Mouse (Mus musculus): ENCODE measurements around the gene Wnt4.

The Wnt4 gene

GRCm38 (mm10) chr4:137279346-137279745 is 2.1 kb downstream of the Wnt4 start:
- no peak for DNase-seq (ENCODE audit: low spot score in 2 of 2)

- DNase-seq (ENCODE audit: low spot score in 2 of 2) = no peak
These were observed 4.0 kb downstream of the Wnt4 start for GRCm38 (mm10) chr4:137281273-137281672.

DNA sequence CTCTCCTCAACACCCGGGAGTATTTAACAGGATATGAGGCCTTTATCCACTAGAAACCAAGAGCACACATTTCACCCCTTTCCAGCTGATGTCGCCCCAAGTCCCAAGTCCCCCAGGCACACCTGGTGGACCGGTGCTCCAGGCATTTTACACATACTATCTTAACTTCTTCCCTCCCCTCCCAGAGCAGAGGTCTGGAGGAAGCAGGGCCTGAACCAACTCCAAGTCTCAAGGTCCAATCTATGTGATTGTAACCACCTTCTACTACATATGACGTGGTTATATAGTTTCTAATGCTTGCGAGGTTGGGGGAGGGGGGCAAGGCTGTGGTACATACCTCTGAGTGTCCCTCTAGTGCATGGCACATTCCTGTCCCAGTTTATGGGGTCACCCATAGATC is 4.8 kb downstream of the Wnt4 start:
- DNase-seq (ENCODE audit: low spot score in 2 of 2) = no peak

GRCm38 (mm10) chr4:137282584-137283406 is 5.5 kb downstream of the Wnt4 start:
- DNase-seq (ENCODE audit: low spot score in 2 of 2) = no peak

- no peak for DNase-seq (ENCODE audit: low spot score in 2 of 2)
These were observed 6.1 kb downstream of the Wnt4 start for GRCm38 (mm10) chr4:137283407-137283732.

- DNase-seq (ENCODE audit: low spot score in 2 of 2) = no peak
These were observed 8.8 kb downstream of the Wnt4 start for GRCm38 (mm10) chr4:137285876-137286661.

GRCm38 (mm10) chr4:137286662-137286953 is 9.3 kb downstream of the Wnt4 start:
- no peak for DNase-seq (ENCODE audit: low spot score in 2 of 2)

DNA sequence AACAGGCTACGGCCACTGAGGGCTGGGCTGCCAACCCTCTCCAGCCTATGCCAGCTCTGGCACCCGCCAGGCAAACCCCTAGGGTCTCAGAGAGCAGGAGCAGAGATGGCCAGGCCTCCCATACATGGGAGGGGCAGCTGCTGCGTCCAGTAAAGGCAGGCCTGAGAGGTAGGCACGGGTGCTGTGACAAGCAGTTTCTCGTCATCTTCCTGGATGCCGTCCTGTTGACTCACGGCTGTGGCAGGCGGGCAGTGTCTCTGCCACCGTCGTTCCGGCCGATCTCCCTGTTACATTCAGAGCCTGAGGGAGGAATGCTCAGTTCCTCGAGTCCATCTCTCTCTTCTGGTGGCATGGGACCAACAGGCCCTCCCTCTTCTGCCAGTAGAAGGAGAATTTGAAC is 9.9 kb downstream of the Wnt4 start:
- no peak for DNase-seq (ENCODE audit: low spot score in 2 of 2)

- peak; percentile 55 to 72 for DNase-seq (ENCODE audit: low spot score in 2 of 2)
These were observed 10.5 kb downstream of the Wnt4 start for GRCm38 (mm10) chr4:137287818-137288217.

- no peak for DNase-seq (ENCODE audit: low spot score in 2 of 2)
These were observed 12.4 kb downstream of the Wnt4 start for GRCm38 (mm10) chr4:137289701-137290100.

DNA sequence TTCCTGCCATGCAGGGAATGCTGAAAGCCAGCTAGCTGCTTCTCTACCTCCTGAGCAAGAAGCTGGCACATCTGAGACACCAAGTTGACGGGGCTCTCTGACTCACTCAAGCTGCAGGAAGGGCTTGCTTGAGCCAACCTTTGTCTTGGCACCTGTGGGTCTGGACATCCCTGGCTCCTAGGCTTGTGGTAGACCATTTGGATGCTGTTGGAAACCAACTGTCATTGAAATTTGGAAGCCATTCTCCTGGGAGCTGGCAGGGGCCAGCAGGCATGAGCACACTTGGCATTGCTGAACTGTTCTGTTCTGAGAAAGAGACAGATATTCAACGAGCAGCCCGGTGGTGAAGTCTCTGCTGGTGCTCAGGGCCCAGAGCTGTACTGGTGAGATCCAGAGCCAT is 13.0 kb downstream of the Wnt4 start:
- no peak for DNase-seq (ENCODE audit: low spot score in 2 of 2)

DNA sequence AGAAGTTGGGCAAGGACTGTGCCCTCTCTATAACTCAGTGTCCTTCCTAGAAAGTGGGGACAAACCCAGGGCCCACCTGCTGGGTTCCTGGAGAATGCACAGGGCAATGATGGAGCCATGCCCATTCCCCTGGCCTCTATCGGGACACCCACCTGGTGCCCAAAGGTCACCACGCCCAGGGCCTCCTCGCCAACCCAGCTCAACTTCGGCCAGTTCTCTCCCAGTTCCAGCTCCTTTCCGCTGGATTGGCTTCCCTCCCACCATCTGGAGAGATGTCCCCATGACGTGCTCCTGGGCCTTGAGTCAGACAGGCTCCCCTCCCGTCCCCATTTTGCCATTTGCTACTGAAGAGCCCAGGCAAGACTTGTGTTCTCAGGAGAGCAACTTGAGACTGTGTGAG is 15.3 kb downstream of the Wnt4 start:
- no peak for DNase-seq (ENCODE audit: low spot score in 2 of 2)

DNA sequence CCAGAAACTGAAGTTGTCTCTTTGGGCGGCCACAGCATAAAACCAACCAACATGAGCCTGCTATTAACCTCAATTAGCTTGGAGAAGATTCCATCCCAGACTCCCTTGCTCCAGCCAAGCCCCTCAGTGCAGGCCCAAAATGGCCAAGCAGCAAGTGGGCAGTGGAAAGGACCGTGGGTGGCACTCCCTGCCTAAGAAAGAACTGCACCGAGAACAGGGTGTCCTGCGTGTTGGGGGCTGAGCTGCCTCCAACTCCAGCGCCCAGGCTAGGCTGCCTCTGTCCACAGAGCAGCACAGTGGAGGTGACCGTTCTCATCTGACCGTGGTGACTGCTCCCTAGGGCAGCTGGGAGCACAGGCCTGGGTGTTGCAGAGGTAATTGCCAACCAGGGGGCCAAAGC is 16.7 kb downstream of the Wnt4 start:
- DNase-seq (ENCODE audit: low spot score in 2 of 2) = no peak

DNA sequence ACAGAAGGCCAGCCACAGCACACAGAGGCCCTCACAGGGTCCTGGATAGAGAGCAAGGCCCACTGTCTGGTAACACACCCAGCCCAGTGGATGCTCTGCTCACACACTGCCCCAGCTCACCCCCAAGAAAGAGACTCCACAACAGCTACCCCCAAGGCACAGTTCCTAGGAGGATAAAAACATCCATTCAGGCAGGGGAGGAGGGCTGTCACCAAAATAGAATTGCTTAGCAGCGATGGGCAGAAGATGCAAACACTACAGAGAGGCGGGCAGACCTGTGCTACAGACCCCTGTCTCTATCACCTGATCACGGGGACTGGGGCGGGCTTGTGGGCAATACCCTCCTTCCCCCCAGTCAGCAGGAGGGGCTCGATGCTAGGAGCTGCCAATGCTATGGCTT is 17.2 kb downstream of the Wnt4 start:
- no peak for DNase-seq (ENCODE audit: low spot score in 2 of 2)

- no peak for DNase-seq (ENCODE audit: low spot score in 2 of 2)
These were observed 17.7 kb downstream of the Wnt4 start for GRCm38 (mm10) chr4:137294951-137295350.

DNA sequence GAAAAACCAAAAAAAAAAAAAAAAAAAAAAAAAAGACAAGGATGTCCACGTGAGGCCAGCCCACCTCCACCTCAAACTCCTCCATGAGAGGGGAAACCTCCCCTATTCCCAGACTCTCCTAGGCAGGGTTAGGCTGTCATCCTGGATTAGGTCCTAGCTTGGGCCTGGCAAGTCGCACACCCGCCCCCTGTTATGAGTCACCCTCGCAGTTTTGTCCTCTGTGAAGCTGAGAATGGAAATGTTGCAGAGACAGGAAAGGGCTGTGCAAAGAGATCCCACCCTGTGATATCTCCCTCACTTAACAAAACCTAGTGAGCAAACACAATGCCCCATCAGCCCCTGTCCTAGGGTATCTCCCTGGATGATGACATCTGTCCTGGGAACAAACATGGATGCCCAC is 20.3 kb downstream of the Wnt4 start:
- DNase-seq (ENCODE audit: low spot score in 2 of 2) = no peak

GRCm38 (mm10) chr4:137298406-137298805 is 21.1 kb downstream of the Wnt4 start:
- DNase-seq (ENCODE audit: low spot score in 2 of 2) = no peak

DNA sequence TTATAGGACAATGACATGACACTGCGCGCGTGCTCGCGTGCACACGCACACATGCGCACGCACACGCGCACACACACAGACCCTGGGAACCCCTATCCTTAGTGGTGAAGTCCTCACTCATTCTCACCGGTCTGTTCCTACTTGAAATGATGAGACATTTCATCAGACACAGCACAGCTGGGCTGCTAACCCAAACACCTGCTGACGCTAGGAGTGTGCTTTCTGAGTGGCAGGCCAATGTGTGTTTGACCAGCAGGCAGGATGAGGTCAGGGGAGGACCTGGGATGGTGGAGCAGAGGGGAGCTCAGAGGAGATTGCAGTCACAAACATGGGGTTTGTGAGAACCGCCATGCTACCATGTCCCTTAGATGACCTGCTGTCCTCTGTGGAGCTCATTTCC is 22.9 kb downstream of the Wnt4 start:
- no peak for DNase-seq (ENCODE audit: low spot score in 2 of 2)

- DNase-seq (ENCODE audit: low spot score in 2 of 2) = peak in 1 of 2 experiments; percentile 51
These were observed 24.3 kb downstream of the Wnt4 start for GRCm38 (mm10) chr4:137301635-137302034.

DNA sequence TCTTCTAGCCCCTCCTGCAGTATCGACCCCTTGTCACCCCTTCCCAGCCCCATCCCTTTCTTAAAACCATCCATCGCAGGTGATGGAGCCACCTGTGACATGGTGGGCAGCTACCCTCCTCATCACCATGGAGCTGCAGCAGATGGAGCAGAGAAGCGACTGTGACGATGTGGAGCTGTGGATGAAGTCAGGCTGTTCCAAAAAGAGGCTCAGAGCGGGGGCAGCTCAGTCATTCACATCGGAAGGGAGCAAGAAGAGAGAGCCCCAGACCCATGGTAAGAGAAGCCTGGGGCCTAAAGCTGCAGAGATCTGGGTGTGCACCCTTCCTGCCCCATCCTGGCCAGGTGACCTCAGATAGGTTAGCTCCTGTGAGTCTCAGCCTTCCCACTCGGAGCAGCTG is 26.8 kb downstream of the Wnt4 start:
- no peak for DNase-seq (ENCODE audit: low spot score in 2 of 2)

DNA sequence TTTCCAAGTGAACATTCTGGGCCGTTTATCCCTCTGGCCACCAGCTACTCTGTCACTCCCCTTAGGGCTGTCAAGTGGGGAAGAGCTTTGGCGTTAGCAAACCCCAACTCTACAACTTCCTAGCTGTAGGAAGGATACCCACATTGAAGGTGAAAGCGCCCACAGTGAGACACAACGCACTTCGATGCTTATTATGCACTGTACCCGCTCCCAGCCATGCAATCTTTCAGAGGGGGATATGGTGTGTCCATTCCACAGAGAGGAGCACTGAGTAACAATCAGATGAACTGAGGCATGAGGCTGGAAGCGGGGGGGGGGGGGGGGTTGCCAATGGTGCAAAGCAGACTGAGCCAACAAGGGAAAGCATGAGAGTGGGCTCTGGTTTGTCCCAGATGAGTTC is 27.8 kb downstream of the Wnt4 start:
- no peak for DNase-seq (ENCODE audit: low spot score in 2 of 2)

DNA sequence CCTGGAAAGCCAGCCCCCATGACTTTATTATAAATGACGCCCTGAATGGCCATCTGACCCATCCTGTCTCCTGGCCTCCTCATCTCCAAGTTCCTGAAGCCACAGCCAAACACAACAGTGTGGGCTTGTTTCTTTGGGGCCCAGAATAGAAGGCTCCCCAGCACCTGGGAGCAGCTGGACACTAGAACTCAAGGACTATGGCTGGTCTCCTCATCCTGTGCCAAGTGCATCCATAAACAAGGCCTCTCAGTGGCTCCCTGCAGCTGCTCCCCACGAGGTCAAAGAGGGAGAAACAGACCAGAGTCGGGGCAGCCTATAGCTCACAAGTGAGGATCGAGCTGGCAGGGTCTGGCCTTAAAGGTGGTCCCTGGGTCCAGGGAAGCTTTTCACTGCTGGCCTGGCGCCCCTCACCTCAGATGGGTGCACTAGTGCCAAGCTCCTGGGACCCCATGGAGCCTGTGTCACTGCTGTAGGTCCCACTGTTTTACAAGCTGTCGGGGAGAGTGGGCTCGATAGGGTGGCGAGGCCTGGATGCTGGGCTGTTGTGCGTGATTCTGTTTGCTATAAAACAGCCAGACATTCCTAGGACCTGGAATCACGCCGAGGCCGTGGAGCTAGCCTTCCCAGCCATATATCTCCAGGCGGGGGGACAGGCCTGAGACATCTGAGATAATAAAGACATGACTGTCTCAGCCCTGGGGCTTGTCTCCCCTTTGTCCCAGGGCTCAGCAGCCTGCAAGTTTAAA is 28.7 kb downstream of the Wnt4 start:
- no peak for DNase-seq (ENCODE audit: low spot score in 2 of 2)

DNA sequence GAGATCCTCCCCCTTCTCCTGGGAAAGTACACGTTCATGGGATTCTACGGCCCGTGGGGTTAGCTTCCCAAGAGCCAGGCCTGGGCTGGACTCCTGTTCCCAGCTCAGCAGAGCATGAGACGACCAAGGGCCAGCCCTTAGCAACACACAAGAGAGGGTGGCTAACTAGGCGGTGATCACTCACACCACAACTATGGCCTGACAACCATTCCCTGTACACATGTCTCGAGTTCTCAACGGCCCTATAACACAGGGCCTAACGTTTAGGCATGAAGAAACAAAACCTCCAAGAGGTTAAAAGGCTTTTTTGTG is 29.2 kb downstream of the Wnt4 start:
- DNase-seq (ENCODE audit: low spot score in 2 of 2) = no peak
